Mouse (Mus musculus) left cerebral cortex, adult 18-20 months (tissue): ENCODE measurements around the gene Glp2r. TPM values are rescaled to one million over a fixed set of nuclear protein-coding genes. Genes with fewer than 3 reads are reported as not detected.

Experiments
- DNase-seq, 2 experiments: peaks; one replicate each; pipeline ENCODE4 v3.0.0; 2021 to 2022; ENCODE audit warnings: low spot score in 2 of 2, mixed read lengths in 1 of 2
- total RNA-seq, 2 experiments: library from RNA; stranded (reverse); gene quantifications; 2 replicates each; pipeline ENCODE4 v1.2.3; 2021

The Glp2r gene
- total RNA-seq, 2 experiments from 2014 or later: 2.0 to 2.1 TPM

GRCm38 (mm10) chr11:67640299-67640698, 130.7 kb downstream of the Glp2r start:
- no peak for DNase-seq

DNA sequence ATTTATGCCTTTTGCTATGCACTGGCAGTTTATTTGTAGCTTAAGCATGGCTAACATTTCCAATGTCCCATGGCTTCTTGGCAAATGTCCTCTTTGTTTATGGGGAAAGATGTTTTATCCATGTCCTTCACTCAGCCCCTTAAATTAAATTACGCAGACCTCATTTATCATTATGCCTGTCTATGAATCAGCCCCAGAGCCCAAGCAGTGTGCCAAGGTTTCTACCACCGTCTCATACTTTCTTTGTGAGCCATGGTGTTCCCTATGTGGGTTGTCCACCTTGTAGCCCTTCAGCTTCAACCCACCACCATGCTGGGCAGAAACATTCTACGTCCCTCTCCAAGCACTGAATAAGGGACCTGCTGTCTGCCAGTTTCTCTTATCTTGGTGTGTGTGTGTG, 132.6 kb downstream of the Glp2r start:
- DNase-seq: no peak

DNA sequence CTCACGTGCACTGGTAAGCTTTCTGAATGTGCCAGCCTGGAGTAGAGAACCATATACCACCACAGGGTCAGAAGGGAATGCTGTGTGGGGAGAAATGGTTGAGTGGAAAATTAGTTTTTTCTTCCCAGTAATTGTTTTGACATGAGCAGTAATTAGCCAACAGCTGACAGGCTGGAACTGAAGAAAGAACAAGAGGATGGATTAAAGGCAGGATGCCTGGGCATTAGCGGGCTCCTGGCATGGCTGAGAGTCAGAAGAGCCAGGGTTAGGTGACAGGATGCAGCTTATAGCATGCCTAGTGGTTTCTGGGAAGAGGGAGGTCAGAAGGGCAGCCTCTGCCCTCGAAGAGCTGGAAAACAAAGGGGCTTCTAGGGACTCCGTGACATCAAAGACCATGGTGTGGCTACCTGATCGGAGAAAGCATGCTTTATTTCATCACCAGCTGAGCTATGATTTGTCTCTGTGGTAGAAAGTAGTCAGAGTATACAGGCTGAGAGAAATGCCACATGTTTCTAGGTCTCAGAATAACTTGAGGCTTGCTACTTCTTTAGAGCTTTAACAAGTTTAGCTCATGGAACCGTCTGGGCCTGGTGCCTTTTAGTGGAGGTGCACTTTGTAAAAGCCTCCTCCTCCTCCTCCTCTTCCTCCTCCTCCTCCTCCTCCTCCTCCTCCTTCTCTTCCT, 133.9 kb downstream of the Glp2r start:
- DNase-seq: no peak

DNA sequence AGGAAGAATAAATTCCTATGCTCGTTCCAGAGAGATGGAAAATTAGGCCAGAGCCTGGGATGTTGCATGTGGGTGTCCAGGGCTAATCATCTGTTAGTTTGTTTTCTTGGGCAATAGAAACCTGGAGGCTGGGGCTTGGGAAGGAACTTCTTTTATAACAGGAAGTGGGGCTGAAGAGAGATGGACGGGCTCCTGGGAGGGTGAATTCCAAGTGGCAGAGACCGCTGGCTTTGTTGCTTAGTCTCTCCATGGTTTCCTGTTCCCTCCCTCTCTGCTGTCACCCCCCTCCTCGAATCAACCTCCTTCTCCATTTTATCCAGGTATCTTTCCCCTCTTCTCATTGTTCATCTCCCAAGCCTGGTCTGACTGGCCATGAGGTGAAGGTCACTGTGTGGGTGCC, 134.8 kb downstream of the Glp2r start:
- DNase-seq: no peak

DNA sequence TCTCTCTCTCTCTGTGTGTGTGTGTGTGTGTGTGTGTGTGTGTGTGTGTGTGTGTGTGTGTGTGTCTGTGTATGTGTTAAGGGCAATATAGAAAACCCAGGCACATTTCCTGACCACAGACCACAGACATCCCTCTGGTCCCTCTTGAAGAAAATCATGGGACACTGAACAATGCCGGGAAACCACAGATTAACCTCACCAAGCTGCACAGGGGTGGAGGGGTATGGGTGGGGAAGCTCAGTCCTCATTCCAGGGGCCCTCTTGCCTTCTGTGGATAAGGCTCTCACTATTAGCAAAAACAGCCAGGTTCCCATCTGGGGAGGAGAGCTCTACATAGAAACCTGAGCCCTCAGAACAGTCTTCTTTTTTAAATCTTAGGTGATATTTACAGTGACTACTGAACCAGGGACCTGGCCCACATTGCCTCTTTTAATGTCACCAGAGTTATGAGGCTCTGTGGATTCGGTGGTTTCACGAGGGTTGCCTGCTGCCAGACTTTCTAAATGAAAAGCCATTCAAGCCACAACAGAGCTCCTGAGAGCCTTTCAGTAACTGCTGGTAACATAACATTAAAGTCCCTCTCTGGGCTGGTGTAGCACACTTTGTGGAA, 137.2 kb downstream of the Glp2r start:
- no peak for DNase-seq

- no peak for DNase-seq
Measured at GRCm38 (mm10) chr11:67632906-67633305, 138.0 kb downstream of the Glp2r start.

- DNase-seq: no peak
Measured at GRCm38 (mm10) chr11:67628522-67628921, 142.4 kb downstream of the Glp2r start.

DNA sequence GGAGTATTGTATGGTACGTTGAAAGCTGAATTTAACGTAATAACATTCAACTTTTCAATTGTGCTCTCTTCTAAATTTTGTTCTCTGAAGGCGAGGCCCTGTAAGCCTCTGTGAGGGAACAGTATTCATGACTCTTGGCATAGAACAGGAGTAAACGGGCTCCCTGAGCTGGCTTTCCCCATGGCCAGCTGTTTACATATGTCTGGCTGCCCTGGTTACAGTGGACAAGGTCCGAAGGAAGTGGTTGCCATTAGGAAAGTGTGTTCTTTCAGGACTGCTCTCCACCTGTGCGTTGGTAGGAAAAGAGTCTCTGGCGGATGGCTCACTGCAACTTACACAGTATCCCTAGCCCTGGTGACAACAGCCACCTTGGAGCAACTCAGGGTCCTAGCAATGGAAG, 143.8 kb downstream of the Glp2r start:
- DNase-seq: no peak

GRCm38 (mm10) chr11:67622340-67622739, 148.6 kb downstream of the Glp2r start:
- DNase-seq: no peak

DNA sequence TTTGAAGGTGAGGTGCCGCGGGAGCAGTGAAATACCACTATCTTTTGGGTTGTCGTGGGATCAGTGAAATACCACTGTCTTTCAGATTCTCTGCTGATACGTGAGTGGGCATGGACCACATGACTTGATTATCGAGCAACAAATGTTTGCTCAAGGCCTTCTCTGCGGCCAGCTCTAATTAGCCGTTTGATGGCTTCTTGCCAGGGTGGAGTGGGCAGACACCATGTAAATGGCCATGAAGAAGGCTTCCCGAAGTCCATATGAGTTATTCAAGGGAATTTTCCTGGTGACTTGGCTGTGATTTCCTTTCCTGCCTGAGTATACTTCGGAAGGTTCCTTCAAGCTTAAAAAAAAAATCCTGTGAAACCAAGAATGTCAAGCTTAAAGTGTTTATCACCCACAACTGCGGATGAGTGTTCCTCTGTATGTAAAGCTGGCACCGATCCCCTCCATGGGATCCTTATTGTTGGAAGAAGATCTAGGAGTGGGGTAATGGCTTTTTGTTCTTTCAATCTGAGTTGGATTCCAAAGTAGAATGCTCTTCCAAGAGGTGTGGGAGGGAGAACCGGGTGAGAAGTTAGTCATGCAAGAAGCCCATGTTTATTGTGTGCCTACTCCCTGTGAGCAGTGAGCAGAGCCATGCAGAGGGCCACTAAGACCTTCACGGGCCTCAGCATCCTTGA, 154.3 kb downstream of the Glp2r start:
- peak; percentile 62 to 63 for DNase-seq

GRCm38 (mm10) chr11:67612158-67612839, 158.7 kb downstream of the Glp2r start:
- DNase-seq: no peak

Other genes starting within 250 kb of the Glp2r start
- gene Rcvrn, start 75.8 kb downstream of the Glp2r start, total RNA-seq: 1 to 10 TPM in 1 of 2 experiments, under 1 TPM in 1; 0.98 to 1.1 TPM
- gene Gsg1l2, start 3.5 kb upstream of the Glp2r start, total RNA-seq: not detected
- not detected for gene Dhrs7c, start 27.0 kb upstream of the Glp2r start, total RNA-seq
- 1 to 10 TPM; 2.7 to 2.8 TPM for gene Usp43, start 151.0 kb upstream of the Glp2r start, total RNA-seq
- gene Cfap52, start 194.5 kb upstream of the Glp2r start, total RNA-seq: 1 to 10 TPM; 1.9 to 4.7 TPM
- gene Stx8, start 195.0 kb upstream of the Glp2r start, total RNA-seq: 10 to 100 TPM; 34.3 to 38.1 TPM